Mouse (Mus musculus): Measurements from ENCODE around the gene Spred3. TPM values are rescaled to one million over a fixed set of nuclear protein-coding genes. Genes with fewer than 3 reads are reported as not detected.
"Not testable (repeated sequence)": the region's sequence is repeated elsewhere in the genome, so short reads cannot be mapped to it uniquely, and the experiment has no call there.

Gene Spred3
- polyA plus RNA-seq, 1 experiment from 2014 or later = 3.5 TPM

DNA sequence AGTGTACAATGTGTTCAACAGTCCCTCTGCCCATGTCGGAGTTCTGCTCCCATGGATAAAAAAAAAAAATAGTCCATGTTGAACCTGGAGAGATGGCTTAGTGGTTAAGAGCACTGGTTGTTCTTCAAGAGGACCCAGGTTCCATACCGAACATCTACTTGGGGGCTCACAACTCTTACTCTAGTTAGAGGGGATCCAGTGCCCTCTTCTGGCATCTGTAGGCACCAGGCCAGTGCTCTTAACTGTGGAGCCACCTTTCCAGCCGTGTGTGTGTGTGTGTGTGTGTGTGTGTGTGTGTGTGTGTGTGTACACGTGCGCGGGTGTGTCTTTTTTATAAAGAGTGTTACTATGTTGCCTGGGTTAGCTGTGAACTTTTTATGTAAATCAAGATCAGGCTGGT, 32.4 kb upstream of the Spred3 start:
- H3K27me3 ChIP-seq (ENCODE audit: control insufficient read depth, insufficient read depth, low read length) = no peaks in the 10 kb centered on the region
- H3K4me3 ChIP-seq (ENCODE audit: low read depth, low read length) = no peak overlapping the region
- ATAC-seq (replicated peaks; ENCODE audit: insufficient number of reproducible peaks, low FRiP score, low TSS enrichment) = no peak
- no peak overlapping the region for H3K9ac ChIP-seq (ENCODE audit: low read depth, low read length)
- H3K9me3 ChIP-seq (replicated peaks; ENCODE audit: control insufficient read depth, low read length) = no peaks in the 10 kb centered on the region
- no peak overlapping the region for H3K4me2 ChIP-seq
- WGBS (ENCODE audit: insufficient replicate concordance) = 76% methylated on average over 6 of the region's 6 CpGs
- H3K27ac ChIP-seq (ENCODE audit: low read depth, low read length) = no peak overlapping the region
- H3K4me1 ChIP-seq (ENCODE audit: control insufficient read depth, insufficient read depth, low read length) = no peaks in the 10 kb centered on the region
- no peaks in the 10 kb centered on the region for H3K36me3 ChIP-seq (ENCODE audit: control insufficient read depth, insufficient read depth, low read length)

DNA sequence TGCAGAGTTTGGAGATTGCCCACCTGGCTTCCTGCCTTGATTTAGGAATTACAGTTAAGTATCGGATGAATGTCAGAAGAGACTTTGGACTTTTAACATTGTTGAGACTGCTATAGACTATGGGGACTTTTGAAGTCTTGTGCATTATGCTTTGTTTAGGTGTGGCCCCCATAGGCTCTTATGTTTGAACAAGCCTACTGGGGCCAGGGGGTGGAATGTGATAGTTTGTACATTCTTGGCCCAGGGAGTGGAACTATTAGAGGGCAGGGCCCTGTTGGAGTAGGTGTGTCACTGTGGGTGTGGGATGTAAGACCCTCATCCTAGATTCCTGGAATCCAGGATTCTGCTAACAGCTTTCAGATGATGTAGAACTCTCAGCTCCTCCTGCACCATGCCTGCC, 24.0 kb upstream of the Spred3 start:
- H3K4me1 ChIP-seq (ENCODE audit: control insufficient read depth, insufficient read depth, low read length); H3K27ac ChIP-seq (ENCODE audit: low read depth, low read length); H3K4me2 ChIP-seq; H3K4me3 ChIP-seq (ENCODE audit: low read depth, low read length); H3K27me3 ChIP-seq (ENCODE audit: control insufficient read depth, insufficient read depth, low read length); ATAC-seq (replicated peaks; ENCODE audit: insufficient number of reproducible peaks, low FRiP score, low TSS enrichment); H3K9me3 ChIP-seq (replicated peaks; ENCODE audit: control insufficient read depth, low read length); H3K9ac ChIP-seq (ENCODE audit: low read depth, low read length); H3K36me3 ChIP-seq (ENCODE audit: control insufficient read depth, insufficient read depth, low read length): not testable (repeated sequence)
- 100% methylated on average over 1 of the region's 1 CpGs for WGBS (ENCODE audit: insufficient replicate concordance)

DNA sequence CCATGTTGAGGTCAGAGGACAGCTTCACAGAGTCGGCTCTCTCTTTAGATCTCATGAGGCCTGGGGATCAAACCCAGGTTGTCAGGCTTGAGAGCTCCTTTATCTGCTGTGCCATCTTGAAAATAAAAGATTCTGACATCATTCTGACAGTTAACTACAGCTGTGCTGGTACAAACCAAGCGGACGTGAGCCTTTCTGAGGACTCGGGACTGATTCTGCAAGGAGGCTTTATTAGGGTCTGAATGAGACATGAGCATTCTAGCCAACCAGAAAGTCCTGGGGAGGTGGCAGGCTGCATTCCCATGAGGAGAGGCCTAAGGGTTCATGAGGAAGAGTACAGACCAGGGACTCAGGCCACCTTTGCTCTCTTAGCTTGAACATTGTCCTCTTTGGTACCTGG, 11.1 kb upstream of the Spred3 start:
- H3K4me1 ChIP-seq (ENCODE audit: control insufficient read depth, insufficient read depth, low read length) = peaks cover 12% of the 10 kb centered on the region
- 90% methylated on average over 4 of the region's 4 CpGs for WGBS (ENCODE audit: insufficient replicate concordance)
- H3K9me3 ChIP-seq (replicated peaks; ENCODE audit: control insufficient read depth, low read length); H3K27ac ChIP-seq (ENCODE audit: low read depth, low read length); H3K27me3 ChIP-seq (ENCODE audit: control insufficient read depth, insufficient read depth, low read length); ATAC-seq (replicated peaks; ENCODE audit: insufficient number of reproducible peaks, low FRiP score, low TSS enrichment); H3K4me2 ChIP-seq; H3K9ac ChIP-seq (ENCODE audit: low read depth, low read length); H3K36me3 ChIP-seq (ENCODE audit: control insufficient read depth, insufficient read depth, low read length); H3K4me3 ChIP-seq (ENCODE audit: low read depth, low read length): not testable (repeated sequence)

DNA sequence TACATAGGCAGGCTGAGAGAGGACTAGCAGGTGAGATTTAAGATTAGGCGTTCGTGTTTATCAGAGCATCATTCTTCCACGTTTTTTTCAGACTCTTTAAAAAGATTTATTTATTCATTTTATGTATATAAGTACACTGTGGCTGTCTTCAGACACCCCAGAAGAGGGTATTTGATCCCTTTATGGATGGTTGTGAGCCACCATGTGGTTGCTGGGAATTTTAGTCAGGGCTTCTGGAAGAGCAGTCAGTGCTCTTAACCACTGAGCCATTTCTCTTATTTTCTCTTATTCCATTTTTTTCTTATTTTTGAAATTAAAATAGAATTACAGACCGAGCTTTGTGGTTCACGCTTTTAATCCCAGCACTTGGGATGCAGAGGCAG, 10.6 kb upstream of the Spred3 start:
- Histone ChIP-seq H3K9ac (ENCODE audit: low read depth, low read length) (no peak overlapping the region), H3K4me3 (ENCODE audit: low read depth, low read length) (peak overlapping the region; percentile 91; the same call in 1 of the 2 replicates), H3K36me3 (ENCODE audit: control insufficient read depth, insufficient read depth, low read length) (peaks cover 7% of the 10 kb centered on the region), H3K9me3 (replicated peaks; ENCODE audit: control insufficient read depth, low read length) (no peaks in the 10 kb centered on the region), H3K4me1 (ENCODE audit: control insufficient read depth, insufficient read depth, low read length) (peaks cover 12% of the 10 kb centered on the region), H3K27me3 (ENCODE audit: control insufficient read depth, insufficient read depth, low read length) (no peaks in the 10 kb centered on the region), H3K27ac (ENCODE audit: low read depth, low read length) (no peak overlapping the region), H3K4me2 (peak overlapping the region; percentile 90)
- ATAC-seq (replicated peaks; ENCODE audit: insufficient number of reproducible peaks, low FRiP score, low TSS enrichment) = no peak
- WGBS (ENCODE audit: insufficient replicate concordance) = 39% methylated on average over 5 of the region's 5 CpGs

DNA sequence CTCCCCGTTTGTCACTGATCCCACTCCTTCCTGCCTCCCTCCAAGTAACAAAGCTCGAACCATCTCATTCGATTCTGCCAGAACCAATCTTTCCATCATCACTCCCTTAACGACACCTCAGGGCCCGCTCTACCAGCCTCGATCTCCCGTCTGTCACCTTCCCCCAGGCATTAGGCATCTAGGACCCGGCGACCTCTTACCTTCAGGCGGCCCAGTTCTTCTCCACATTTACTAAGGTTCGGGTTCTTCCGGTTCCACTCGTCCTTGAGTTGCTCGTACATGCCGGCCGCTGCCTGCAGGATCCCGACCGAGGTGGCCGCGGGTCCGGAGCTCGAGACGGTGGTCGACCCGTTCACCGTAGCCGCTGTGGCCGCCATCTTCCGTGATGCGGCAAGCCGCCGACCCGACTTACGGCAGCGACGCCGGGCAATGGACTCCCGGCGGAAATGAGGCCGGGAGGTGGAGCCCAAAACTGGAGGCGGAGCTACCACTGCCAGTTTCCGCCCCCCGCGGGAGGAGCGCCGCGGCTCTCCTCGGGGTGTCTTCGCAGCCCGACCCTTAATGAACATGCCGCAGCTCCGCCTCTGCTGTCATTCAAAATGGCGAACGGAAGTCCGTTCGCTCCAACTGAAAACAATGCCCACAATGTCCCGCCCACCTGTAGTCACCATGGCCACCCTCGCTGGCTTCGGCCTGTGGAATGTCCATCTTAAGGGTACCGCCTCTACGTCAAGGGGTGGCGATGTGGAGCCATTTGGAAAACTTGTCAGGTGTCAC, 10.1 kb upstream of the Spred3 start, which contains the start of gene Psmd8:
TSS of gene Psmd8 (minus strand) at position 625 of the 777 bp plus-strand sequence.
- peak within 1 kb of the TSS; percentile 90 for H3K4me2 ChIP-seq
- WGBS (ENCODE audit: insufficient replicate concordance) = under 1% methylated on average over 62 of the region's 62 CpGs
- H3K4me1 ChIP-seq (ENCODE audit: control insufficient read depth, insufficient read depth, low read length) = peaks cover 12% of the 10 kb centered on the region
- peak; percentile 93 for ATAC-seq (replicated peaks; ENCODE audit: insufficient number of reproducible peaks, low FRiP score, low TSS enrichment)
- peaks cover 12% of the 10 kb centered on the region for H3K36me3 ChIP-seq (ENCODE audit: control insufficient read depth, insufficient read depth, low read length)
- peak within 1 kb of the TSS; percentile 59; the same call in 1 of the 2 replicates for H3K27ac ChIP-seq (ENCODE audit: low read depth, low read length)
- H3K4me3 ChIP-seq (ENCODE audit: low read depth, low read length) = peak within 1 kb of the TSS; percentile 91
- peak within 1 kb of the TSS; percentile 92 for H3K9ac ChIP-seq (ENCODE audit: low read depth, low read length)
- H3K9me3 ChIP-seq (replicated peaks; ENCODE audit: control insufficient read depth, low read length) = no peaks in the 10 kb centered on the region
- H3K27me3 ChIP-seq (ENCODE audit: control insufficient read depth, insufficient read depth, low read length) = no peaks in the 10 kb centered on the region

DNA sequence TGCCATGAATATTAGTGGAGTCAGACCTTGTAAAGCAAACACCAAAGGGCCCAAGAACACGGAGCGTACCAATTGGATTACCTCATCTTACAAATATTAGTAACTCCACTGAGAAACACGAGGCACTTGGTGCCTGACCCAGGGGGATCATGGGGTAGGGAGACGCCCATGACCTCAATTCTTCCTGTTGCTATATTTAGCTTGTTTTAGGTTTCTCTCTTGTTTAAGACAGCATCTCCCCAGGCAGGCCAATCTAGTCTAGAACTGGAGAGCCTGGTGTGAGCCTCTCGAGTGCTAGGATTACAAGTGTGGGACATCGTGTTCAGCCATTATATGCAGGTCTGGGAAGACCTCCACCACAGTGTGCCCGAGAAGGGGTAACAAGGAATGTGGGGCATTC, 9.1 kb upstream of the Spred3 start:
- WGBS (ENCODE audit: insufficient replicate concordance) = 34% methylated on average over 7 of the region's 7 CpGs
- no peaks in the 10 kb centered on the region for H3K27me3 ChIP-seq (ENCODE audit: control insufficient read depth, insufficient read depth, low read length)
- H3K9ac ChIP-seq (ENCODE audit: low read depth, low read length) = peak overlapping the region; percentile 92; the same call in 1 of the 2 replicates
- no peak for ATAC-seq (replicated peaks; ENCODE audit: insufficient number of reproducible peaks, low FRiP score, low TSS enrichment)
- H3K36me3 ChIP-seq (ENCODE audit: control insufficient read depth, insufficient read depth, low read length) = peaks cover 20% of the 10 kb centered on the region
- no peak overlapping the region for H3K27ac ChIP-seq (ENCODE audit: low read depth, low read length)
- peaks cover 12% of the 10 kb centered on the region for H3K4me1 ChIP-seq (ENCODE audit: control insufficient read depth, insufficient read depth, low read length)
- H3K9me3 ChIP-seq (replicated peaks; ENCODE audit: control insufficient read depth, low read length) = no peaks in the 10 kb centered on the region
- peak overlapping the region; percentile 91 for H3K4me3 ChIP-seq (ENCODE audit: low read depth, low read length)
- peak overlapping the region; percentile 90 for H3K4me2 ChIP-seq

DNA sequence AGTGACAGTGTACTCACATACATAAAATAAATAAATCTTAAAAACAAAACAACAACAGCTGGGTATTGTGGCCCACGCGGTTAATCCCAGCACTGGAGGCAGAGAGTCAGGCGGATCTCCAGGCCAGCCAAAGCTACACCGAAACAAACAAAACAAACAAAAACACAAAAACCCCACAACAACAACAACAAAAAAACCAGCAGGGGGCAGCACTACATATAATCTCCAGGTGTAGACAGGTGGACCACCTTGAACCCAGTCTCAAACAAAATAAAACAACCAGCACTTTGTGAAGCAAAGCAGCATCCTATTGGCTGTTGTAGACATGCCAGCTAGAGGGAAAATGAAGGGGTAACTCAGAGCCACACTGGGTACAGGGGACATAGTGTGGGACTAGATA, 7.9 kb upstream of the Spred3 start:
- Histone ChIP-seq H3K27me3 (ENCODE audit: control insufficient read depth, insufficient read depth, low read length) (peaks cover 9% of the 10 kb centered on the region), H3K36me3 (ENCODE audit: control insufficient read depth, insufficient read depth, low read length) (peaks cover 23% of the 10 kb centered on the region), H3K27ac (ENCODE audit: low read depth, low read length) (no peak overlapping the region), H3K9ac (ENCODE audit: low read depth, low read length) (no peak overlapping the region), H3K4me2 (no peak overlapping the region), H3K4me3 (ENCODE audit: low read depth, low read length) (no peak overlapping the region), H3K9me3 (replicated peaks; ENCODE audit: control insufficient read depth, low read length) (no peaks in the 10 kb centered on the region), H3K4me1 (ENCODE audit: control insufficient read depth, insufficient read depth, low read length) (peaks cover 12% of the 10 kb centered on the region)
- 84% methylated on average over 4 of the region's 4 CpGs for WGBS (ENCODE audit: insufficient replicate concordance)
- ATAC-seq (replicated peaks; ENCODE audit: insufficient number of reproducible peaks, low FRiP score, low TSS enrichment) = no peak

DNA sequence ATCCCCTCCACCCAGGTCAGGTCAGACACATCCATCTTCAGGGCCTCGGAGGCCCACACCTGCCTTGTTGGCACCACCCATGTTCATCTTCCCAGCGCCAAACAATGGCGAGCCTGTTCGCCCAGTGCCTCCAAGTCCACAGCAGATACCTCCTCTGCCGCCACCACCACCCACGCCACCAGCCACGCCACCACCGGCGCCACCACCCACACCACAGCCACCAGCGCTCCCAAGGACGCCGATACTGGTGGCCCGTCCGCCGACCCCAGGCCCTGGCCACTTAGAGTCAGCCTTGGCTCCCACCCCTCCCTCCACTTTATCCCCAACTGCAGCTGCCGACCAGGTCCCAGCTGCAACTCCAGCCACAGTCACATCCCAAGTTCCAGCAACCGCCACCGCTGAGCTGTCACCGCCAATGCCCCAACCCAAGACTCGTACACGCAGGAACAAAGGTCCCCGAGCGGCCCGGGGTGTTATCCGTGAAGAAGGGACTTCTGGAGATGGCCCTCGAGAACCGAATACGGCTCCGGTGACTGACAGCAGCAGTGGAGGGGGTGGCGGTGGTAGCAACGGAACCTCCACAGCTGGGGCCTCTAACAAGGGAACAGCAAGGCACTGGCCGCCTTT, 2.3 kb upstream of the Spred3 start:
- 29% methylated on average over 32 of the region's 32 CpGs for WGBS (ENCODE audit: insufficient replicate concordance)
- Histone ChIP-seq H3K4me2 (peak overlapping the region; percentile 81; the same call in 1 of the 2 replicates), H3K4me3 (ENCODE audit: low read depth, low read length) (peak overlapping the region; percentile 71; the same call in 1 of the 2 replicates)

More for the DNA sequence above, 2.3 kb upstream of the Spred3 start:
- H3K27me3 ChIP-seq (ENCODE audit: control insufficient read depth, insufficient read depth, low read length) = peaks cover 52% of the 10 kb centered on the region
- peaks cover 26% of the 10 kb centered on the region for H3K36me3 ChIP-seq (ENCODE audit: control insufficient read depth, insufficient read depth, low read length)
- no peak for ATAC-seq (replicated peaks; ENCODE audit: insufficient number of reproducible peaks, low FRiP score, low TSS enrichment)
- no peak overlapping the region for H3K27ac ChIP-seq (ENCODE audit: low read depth, low read length)
- peaks cover 17% of the 10 kb centered on the region for H3K4me1 ChIP-seq (ENCODE audit: control insufficient read depth, insufficient read depth, low read length)
- no peak overlapping the region; the same call in 1 of the 2 replicates for H3K9ac ChIP-seq (ENCODE audit: low read depth, low read length)
- H3K9me3 ChIP-seq (replicated peaks; ENCODE audit: control insufficient read depth, low read length) = no peaks in the 10 kb centered on the region
